Mouse (Mus musculus) midbrain, embryonic 11.5 days (tissue): ENCODE measurements around the gene Cmtm5. TPM values are rescaled to one million over a fixed set of nuclear protein-coding genes. Genes with fewer than 3 reads are reported as not detected.
"Not testable (repeated sequence)": the region's sequence is repeated elsewhere in the genome, so short reads cannot be mapped to it uniquely, and the experiment has no call there.

Experiments used
- ATAC-seq: fragments of 200-750 bp; cut with Nextera tagmentation; 2 replicates; pipeline ENCODE4 v1.8.0; 2017; ENCODE audit warnings: moderate TSS enrichment, moderate library complexity; ENCODE audit not compliant: low FRiP score
- DNase-seq: peaks from one replicate; pipeline ENCODE4 v3.0.0; 2015; ENCODE audit warnings: low spot score; ENCODE audit errors: missing footprints
- H3K27ac ChIP-seq: fragments of 300-500 bp; sonication (generic); 2 replicates; pipeline ENCODE4 v1.5.1; 2014; ENCODE audit warnings: low read depth, low read length
- H3K27me3 ChIP-seq: fragments of 300-500 bp; sonication (generic); 2 replicates; pipeline ENCODE4 v1.6.1; 2014; ENCODE audit warnings: mild to moderate bottlenecking, low read length, moderate library complexity, mixed read lengths; ENCODE audit not compliant: control insufficient read depth, insufficient read depth
- H3K36me3 ChIP-seq: fragments of 300-500 bp; sonication (generic); 2 replicates; pipeline ENCODE4 v1.6.1; 2014; ENCODE audit warnings: mild to moderate bottlenecking, low read length, moderate library complexity, mixed read lengths; ENCODE audit not compliant: control insufficient read depth, insufficient read depth
- H3K4me1 ChIP-seq: fragments of 300-500 bp; sonication (generic); 2 replicates; pipeline ENCODE4 v1.6.1; 2014; ENCODE audit warnings: low read length; ENCODE audit not compliant: control insufficient read depth, insufficient read depth
- H3K4me2 ChIP-seq: fragments of 300-500 bp; sonication (generic); 2 replicates; pipeline ENCODE4 v1.6.1; 2014; ENCODE audit warnings: mild to moderate bottlenecking, moderate library complexity
- H3K4me3 ChIP-seq: fragments of 300-500 bp; sonication (generic); 2 replicates; pipeline ENCODE4 v1.5.1; 2014; ENCODE audit warnings: low read depth, low read length
- H3K9ac ChIP-seq: fragments of 300-500 bp; sonication (generic); 2 replicates; pipeline ENCODE4 v1.6.1; 2014; ENCODE audit warnings: low read length
- H3K9me3 ChIP-seq: fragments of 300-500 bp; sonication (generic); 2 replicates; pipeline ENCODE4 v1.6.1; 2016; ENCODE audit warnings: low read length; ENCODE audit not compliant: control insufficient read depth
- WGBS: fragments of 180-500 bp; shearing (Covaris S2); extraction: QIAGEN DNeasy Blood & Tissue Kit; methylation state at CpG from one replicate; pipeline ENCODE4 v1.1.7; 2014; 5-methylcytosine and 5-hydroxymethylcytosine counted together
- polyA plus RNA-seq: library from polyadenylated mRNA; unstranded; fragments of >200 nt; fragmentation: Nextera tagmentation; extraction: Ambion mirVana; gene quantifications from 2 replicates; pipeline ENCODE4 v1.2.1, GENCODE M21; 2014

Gene Cmtm5
- polyA plus RNA-seq, 1 experiment from 2014 or later: 0.71 TPM

- WGBS: 82% methylated on average over 5 of the region's 5 CpGs
Measured at GRCm38 (mm10) chr14:54961487-54961886, 25.4 kb downstream of the Cmtm5 start.

DNA sequence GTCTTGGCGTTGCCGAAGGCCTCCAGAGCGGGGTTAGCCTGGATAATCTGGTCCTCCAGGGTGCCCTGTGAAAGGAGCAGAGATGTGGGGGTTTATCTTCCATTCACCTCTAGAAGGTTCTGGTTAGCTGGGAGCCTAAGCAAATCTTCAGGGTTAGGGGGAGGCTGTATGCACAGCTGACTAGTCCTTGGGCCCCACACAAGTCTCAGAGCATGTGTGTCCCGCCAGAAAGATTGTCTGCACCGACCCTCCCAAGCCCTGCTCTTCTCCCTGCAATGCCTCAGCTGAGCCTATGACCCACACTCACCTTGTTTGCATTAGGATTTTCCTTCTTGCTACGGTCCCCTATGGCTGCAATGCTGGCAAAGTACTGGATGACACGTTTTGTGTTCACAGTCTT, 26.7 kb downstream of the Cmtm5 start:
- WGBS: 89% methylated on average over 7 of the region's 7 CpGs
- Histone ChIP-seq H3K4me3 (no peak overlapping the region), H3K27ac (no peak overlapping the region), H3K4me2 (no peak overlapping the region), H3K4me1 (no peaks in the 10 kb centered on the region), H3K27me3 (no peaks in the 10 kb centered on the region), H3K9ac (no peak overlapping the region), H3K9me3 (no peaks in the 10 kb centered on the region), H3K36me3 (no peaks in the 10 kb centered on the region)
- ATAC-seq (no peak), DNase-seq (no peak)

More at GRCm38 (mm10) chr14:54961487-54961886, 25.4 kb downstream of the Cmtm5 start:
- Histone ChIP-seq H3K36me3 (no peaks in the 10 kb centered on the region), H3K27ac (no peak overlapping the region), H3K9me3 (no peaks in the 10 kb centered on the region), H3K4me1 (no peaks in the 10 kb centered on the region), H3K4me2 (no peak overlapping the region), H3K27me3 (no peaks in the 10 kb centered on the region), H3K9ac (no peak overlapping the region), H3K4me3 (no peak overlapping the region)
- ATAC-seq: no peak
- DNase-seq: no peak

- no peak for ATAC-seq
- Histone ChIP-seq H3K4me1 (no peaks in the 10 kb centered on the region), H3K4me2 (no peak overlapping the region), H3K36me3 (no peaks in the 10 kb centered on the region), H3K9ac (no peak overlapping the region), H3K9me3 (no peaks in the 10 kb centered on the region), H3K4me3 (no peak overlapping the region), H3K27me3 (no peaks in the 10 kb centered on the region), H3K27ac (no peak overlapping the region)
- no peak for DNase-seq
- WGBS: 86% methylated on average over 11 of the region's 11 CpGs
Measured at GRCm38 (mm10) chr14:54963727-54964126, 27.7 kb downstream of the Cmtm5 start.

DNA sequence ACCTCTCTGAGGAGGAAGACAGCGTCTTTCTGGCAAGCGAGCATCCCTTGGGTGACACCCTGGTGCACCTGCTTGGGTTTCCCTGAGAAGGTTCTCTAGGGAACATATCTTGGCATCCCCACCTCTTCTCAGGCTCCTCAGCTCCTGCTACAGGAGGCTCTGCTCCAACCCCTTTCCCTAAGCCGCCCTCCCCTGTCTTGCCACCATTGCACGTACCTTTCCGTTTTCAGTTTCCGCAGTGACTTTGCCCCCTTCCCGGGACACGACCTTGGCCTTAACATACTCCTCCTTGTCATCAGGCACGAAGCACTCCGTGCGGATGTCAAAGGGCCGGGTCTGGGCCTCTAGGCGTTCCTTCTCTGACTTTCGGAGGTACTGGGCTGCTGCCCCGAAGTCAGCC, 29.0 kb downstream of the Cmtm5 start:
- no peaks in the 10 kb centered on the region for H3K36me3 ChIP-seq
- 87% methylated on average over 15 of the region's 15 CpGs for WGBS
- no peak overlapping the region for H3K27ac ChIP-seq
- no peaks in the 10 kb centered on the region for H3K9me3 ChIP-seq
- DNase-seq (no peak), ATAC-seq (no peak)
- no peak overlapping the region for H3K4me2 ChIP-seq
- no peaks in the 10 kb centered on the region for H3K4me1 ChIP-seq
- H3K27me3 ChIP-seq: no peaks in the 10 kb centered on the region
- H3K9ac ChIP-seq: no peak overlapping the region
- H3K4me3 ChIP-seq: no peak overlapping the region

GRCm38 (mm10) chr14:54965631-54966030, 29.6 kb downstream of the Cmtm5 start:
- 79% methylated on average over 6 of the region's 6 CpGs for WGBS
- no peaks in the 10 kb centered on the region for H3K36me3 ChIP-seq
- DNase-seq (no peak), ATAC-seq (no peak)
- H3K4me1 ChIP-seq: no peaks in the 10 kb centered on the region
- H3K9me3 ChIP-seq: no peaks in the 10 kb centered on the region
- no peak overlapping the region for H3K27ac ChIP-seq
- no peak overlapping the region for H3K9ac ChIP-seq
- no peak overlapping the region for H3K4me3 ChIP-seq
- no peak overlapping the region for H3K4me2 ChIP-seq
- no peaks in the 10 kb centered on the region for H3K27me3 ChIP-seq

DNA sequence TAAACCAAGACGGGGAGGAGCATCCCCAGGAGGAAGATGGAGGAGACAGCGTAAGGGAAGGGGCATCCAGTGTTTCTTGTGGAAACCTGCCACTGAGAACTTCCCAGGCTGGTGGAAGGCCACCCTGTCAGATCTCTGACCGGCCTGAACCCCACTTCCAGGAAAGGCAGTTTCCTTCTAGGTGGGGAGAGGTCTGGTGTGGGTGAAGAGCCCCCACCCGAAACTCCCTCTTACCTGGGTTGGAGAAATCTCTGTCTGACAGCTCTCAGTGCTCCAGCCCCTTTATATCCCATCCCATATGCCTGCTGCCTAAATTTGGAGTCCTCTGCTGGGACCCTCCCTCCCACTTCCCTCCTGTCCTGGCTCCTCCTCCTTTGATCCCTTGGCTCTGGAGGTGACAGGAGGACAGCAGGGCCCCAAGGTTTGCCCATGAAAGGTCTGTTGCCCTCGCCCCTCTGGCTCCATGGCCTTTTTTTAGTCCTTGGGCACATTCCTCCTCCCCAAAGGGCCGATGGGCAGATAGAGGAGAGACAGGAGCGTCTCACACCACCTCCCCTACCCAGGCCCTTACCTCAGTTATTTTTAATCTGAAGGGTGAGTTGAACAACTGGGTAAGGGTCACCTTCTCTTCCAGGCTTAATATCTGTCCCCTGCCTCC, 30.4 kb downstream of the Cmtm5 start, which contains the start of gene Myh6:
Gene Myh6, minus strand, starts transcription at position 608 of the 658 bp plus-strand sequence.
- DNase-seq (no peak), ATAC-seq (no peak)
- no peak within 1 kb of the TSS for H3K9ac ChIP-seq
- no peak within 1 kb of the TSS for H3K27ac ChIP-seq
- H3K4me2 ChIP-seq: no peak within 1 kb of the TSS
- 78% methylated on average over 7 of the region's 7 CpGs for WGBS
- no peaks in the 10 kb centered on the region for H3K27me3 ChIP-seq
- no peak within 1 kb of the TSS for H3K4me3 ChIP-seq
- H3K36me3 ChIP-seq: no peaks in the 10 kb centered on the region
- H3K9me3 ChIP-seq: no peaks in the 10 kb centered on the region
- no peaks in the 10 kb centered on the region for H3K4me1 ChIP-seq

GRCm38 (mm10) chr14:54967874-54968273, 31.8 kb downstream of the Cmtm5 start:
- DNase-seq (no peak), ATAC-seq (no peak)
- Histone ChIP-seq H3K9me3 (no peaks in the 10 kb centered on the region), H3K4me1 (no peaks in the 10 kb centered on the region), H3K4me2 (no peak overlapping the region), H3K4me3 (no peak overlapping the region), H3K36me3 (no peaks in the 10 kb centered on the region), H3K9ac (no peak overlapping the region), H3K27ac (no peak overlapping the region), H3K27me3 (no peaks in the 10 kb centered on the region)
- 86% methylated on average over 3 of the region's 3 CpGs for WGBS

- H3K27me3 ChIP-seq: no peaks in the 10 kb centered on the region
Measured at GRCm38 (mm10) chr14:54968344-54968743, 32.3 kb downstream of the Cmtm5 start.

GRCm38 (mm10) chr14:54972786-54973185, 36.7 kb downstream of the Cmtm5 start:
- not testable (repeated sequence) for H3K27me3 ChIP-seq, H3K27ac ChIP-seq, H3K9me3 ChIP-seq, H3K9ac ChIP-seq, DNase-seq, H3K4me3 ChIP-seq, ATAC-seq, H3K36me3 ChIP-seq, H3K4me2 ChIP-seq, H3K4me1 ChIP-seq
- WGBS: 91% methylated on average over 7 of the region's 11 CpGs

More at GRCm38 (mm10) chr14:54968344-54968743, 32.3 kb downstream of the Cmtm5 start:
- no peaks in the 10 kb centered on the region for H3K9me3 ChIP-seq
- H3K4me3 ChIP-seq: no peak overlapping the region
- H3K27ac ChIP-seq: no peak overlapping the region
- no peak for ATAC-seq
- H3K36me3 ChIP-seq: no peaks in the 10 kb centered on the region
- H3K4me2 ChIP-seq: no peak overlapping the region
- no peaks in the 10 kb centered on the region for H3K4me1 ChIP-seq
- DNase-seq: no peak
- no peak overlapping the region for H3K9ac ChIP-seq
